Mouse (Mus musculus) central nervous system, embryonic 18 days (tissue): ENCODE data around the gene Gtf3c4. TPM values are rescaled to one million over a fixed set of nuclear protein-coding genes. Genes with fewer than 3 reads are reported as not detected.

Experiments used
- polyA plus RNA-seq: library from polyadenylated mRNA; depleted of rRNA; stranded (reverse); fragments of >200 nt; gene quantifications from 2 replicates; pipeline ENCODE4 v1.2.3, GENCODE M21; 2012; rRNA removed

Gene Gtf3c4
- polyA plus RNA-seq = 23.3 and 23.5 TPM in 2 replicates

DNA sequence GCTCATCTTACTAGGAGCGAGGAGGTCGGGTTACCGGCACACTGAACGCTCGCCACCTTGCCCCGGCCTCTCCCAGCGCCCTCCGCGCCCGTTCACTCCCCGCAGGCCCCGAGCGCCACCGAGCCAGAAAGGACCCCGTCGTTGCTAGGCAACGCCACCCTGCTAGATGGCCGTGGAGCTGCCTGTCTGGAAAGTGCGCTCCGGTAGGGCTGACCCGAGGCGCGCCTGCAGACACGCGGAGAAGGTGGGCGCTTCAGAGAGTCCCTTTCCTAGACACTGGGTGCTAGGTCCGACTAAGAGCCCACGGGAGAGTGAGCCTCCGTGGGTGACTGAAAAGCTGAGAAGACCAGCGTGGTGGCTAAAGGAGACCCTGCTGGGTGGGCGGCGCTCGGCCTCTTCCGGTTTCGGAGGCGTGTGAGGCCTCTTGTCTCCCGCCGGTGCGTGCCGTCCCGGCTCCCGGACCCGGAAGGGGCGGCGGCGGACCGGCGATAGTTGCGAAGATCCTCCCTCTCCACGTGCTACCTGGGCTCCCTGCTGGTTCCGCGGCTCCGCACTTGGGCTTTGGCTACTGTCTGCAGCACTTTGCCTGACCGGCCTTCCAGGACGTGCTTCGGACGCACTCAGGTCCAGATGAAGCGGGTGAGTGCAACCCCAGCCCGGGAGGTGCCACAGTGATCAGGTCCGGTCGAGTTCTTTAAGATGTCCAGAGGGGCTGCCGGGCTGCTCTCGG is at the start of gene Gtf3c4, which contains the start of gene Ddx31:
TSS of gene Gtf3c4 (minus strand) at position 139 of the 730 bp plus-strand sequence.
TSS of gene Ddx31 (plus strand) at position 185 of the 730 bp plus-strand sequence.

Other genes with a start within 250 kb of the Gtf3c4 start
- gene Gfi1b, start 218.4 kb downstream of the Gtf3c4 start, polyA plus RNA-seq = 0.03 TPM in 1 of 2 replicates, not detected in the other
- 38.8 and 39.1 TPM in 2 replicates for gene Tsc1, start 199.1 kb downstream of the Gtf3c4 start, polyA plus RNA-seq
- 0.88 and 1.3 TPM in 2 replicates for gene Spaca9, start 140.6 kb downstream of the Gtf3c4 start, polyA plus RNA-seq
- gene Ak8, start 140.2 kb downstream of the Gtf3c4 start, polyA plus RNA-seq = 1.7 and 2.0 TPM in 2 replicates
- gene Ddx31, start within 50 bp of the Gtf3c4 start, polyA plus RNA-seq = 12.5 and 12.9 TPM in 2 replicates
- gene Barhl1, start 76.3 kb upstream of the Gtf3c4 start, polyA plus RNA-seq = 10.6 and 13.4 TPM in 2 replicates
- gene Cfap77, start 214.7 kb upstream of the Gtf3c4 start, polyA plus RNA-seq = 0.61 and 1.4 TPM in 2 replicates
- gene Ttf1, start 219.9 kb upstream of the Gtf3c4 start, polyA plus RNA-seq = 16.9 and 17.8 TPM in 2 replicates